Mouse (Mus musculus) heart, adult 18-20 months (tissue): ENCODE results near the gene Erp27. TPM values are rescaled to one million over a fixed set of nuclear protein-coding genes. Genes with fewer than 3 reads are reported as not detected.

Source experiments
- DNase-seq, 2 experiments: peaks; one replicate each; pipeline ENCODE4 v3.0.0; 2021 to 2022; ENCODE audit warnings: mixed read lengths in 1 of 2
- total RNA-seq, 2 experiments: library from RNA; stranded (reverse); gene quantifications; 2 replicates each; pipeline ENCODE4 v1.2.3; 2021

Gene Erp27
- total RNA-seq, 2 experiments from 2014 or later = not detected

DNA sequence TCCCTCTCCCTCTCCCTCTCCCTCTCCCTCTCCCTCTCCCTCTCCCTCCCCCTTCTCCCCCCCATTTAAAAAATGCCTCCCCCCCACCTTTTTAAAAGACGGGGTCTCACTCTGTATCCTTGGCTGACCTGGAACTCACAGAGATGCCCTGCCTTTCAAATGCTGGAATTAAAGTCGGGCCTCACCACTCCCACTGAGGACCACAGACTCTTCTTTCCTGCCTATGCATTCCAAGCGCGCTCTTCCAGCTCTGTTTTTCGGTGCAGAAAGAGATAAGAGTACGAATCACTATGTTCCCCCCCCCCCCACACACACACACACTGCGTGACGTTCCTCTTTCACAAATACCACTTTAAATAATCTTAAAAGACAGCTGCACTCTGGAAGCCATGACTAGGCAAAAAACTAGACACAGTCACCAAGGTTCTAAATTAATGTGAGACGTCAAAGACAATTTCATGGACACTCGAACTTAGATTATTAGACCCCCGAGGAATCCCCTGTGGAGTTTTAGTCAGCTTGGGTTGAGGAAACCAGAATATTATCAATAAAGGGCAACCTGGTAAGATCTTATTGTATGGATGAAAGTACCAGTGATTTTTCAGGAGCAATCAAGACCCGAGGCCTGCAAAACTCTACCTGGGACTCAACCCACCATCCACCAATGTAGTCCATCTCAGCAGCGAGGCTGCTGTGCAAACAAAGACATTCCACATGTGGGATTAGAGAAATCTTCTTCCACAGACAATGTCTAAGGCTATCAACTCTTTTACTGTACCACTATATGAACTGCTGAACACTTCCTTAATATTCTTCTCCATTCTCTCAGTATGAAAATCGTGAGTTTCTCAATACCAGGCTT is 17.6 kb upstream of the Erp27 start:
- DNase-seq = peak in 1 of 2 experiments; percentile 14

DNA sequence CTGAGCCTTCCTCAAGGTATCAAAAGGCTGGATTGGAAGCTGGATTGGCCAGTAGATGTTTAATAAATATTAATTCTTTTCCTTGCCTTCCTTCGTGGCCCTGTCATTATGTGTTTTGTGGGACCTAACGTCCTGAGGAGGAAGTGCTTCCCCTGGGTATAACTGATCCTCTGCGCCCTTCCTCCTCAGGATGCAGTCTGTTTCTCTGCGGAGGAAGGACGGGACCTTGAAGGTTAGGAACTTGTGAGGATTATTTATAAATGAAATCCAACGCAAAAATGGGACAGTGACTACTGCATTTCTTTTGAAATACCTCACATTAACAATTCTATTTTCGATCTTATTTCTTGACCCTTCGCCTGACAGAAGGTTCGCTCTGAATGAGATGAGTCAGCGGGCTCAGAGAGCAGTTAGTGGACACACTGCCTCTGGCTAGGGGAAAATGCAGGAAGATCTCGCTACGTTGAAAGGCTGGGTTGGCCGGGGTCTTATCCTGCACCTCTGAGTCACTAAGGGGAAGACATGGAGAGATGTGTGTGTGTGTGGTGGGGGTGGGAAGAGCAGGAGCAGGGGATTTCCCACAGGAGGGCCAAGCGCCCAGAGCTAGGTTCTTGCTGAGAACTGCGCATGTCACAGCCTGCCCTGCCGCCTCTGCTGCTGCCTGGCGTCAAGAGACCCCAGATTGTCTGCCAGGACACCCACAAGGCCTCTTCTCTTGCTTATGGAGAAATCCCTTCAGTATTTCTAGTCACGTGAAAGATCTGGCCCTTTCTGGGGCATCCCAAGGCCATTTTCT is 16.5 kb upstream of the Erp27 start:
- peak; percentile 69 for DNase-seq

DNA sequence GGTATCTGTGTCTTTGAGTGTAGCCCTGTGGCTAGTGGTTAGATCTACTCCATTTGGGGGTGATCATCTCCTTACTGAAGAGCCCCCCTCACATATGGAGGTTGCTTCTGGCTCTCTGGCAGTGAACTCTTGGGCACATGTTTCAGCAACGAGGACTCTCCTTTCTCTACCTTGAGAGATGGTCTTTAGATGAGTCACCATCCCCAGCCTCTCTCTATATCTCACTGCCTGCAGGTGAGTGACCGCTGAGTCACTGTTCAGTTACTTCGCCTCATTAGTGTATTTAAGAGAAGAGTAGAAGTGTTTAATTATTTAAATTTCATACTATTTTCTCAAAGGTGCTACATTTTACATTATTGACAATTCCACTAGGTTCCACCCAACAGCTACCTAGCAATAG is 15.1 kb upstream of the Erp27 start:
- DNase-seq = no peak

DNA sequence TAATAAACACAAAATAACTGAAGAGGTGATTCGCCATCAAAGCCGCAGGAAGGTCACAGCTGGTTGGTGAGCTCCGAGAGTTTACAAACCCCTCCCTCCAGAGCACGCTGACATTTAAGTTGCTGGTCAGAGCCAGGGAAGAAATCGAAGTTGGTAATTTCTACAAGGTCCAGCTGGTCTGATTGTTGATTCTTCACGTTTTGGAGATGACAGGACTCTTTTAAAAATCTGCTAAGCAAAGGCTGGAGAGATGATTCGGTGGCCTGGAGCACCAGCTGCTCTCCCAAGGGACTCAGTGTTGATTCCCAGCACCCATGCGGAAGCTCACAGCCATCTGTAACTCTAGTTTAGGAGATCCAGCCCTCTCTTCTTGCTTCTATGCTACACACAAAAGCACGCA is 14.4 kb upstream of the Erp27 start:
- peak in 1 of 2 experiments; percentile 41 for DNase-seq

DNA sequence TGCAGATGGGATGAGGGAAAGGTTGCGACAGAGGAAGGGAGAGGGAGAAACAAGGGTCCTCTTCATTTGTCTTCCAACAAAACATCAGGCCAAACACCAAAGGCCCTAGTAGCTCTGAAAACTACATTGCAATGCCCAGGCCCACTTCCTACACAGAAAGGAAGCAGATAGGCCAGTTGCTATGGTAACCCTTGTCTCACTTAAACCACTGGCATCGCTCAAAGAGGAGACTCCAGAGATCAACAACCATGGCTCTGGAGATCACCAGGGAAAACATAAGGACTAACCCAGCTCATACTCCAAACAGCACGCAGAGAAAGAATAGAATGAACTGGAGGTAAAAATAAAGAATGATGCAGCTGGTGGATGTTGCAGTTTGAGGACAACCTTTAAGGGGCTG is 13.3 kb upstream of the Erp27 start:
- no peak for DNase-seq

DNA sequence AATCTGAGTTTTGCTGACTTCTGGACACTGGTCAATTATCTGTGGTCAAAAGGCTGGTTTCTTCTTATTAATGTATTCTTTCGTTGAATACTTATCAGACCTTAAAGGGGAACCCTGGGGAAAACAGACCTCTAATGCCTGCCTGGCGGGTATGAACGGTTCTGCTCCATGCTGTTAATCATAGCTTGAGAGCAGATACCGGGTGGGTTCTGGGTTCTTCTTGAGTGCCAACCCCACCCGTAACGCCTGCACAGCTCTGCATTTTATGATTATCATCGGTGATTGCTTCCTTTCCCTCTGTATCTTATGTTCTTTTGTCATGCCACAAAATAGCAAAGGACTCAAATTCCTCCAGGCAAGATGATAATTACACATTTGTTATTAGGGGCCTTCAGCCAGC is 12.1 kb upstream of the Erp27 start:
- no peak for DNase-seq

DNA sequence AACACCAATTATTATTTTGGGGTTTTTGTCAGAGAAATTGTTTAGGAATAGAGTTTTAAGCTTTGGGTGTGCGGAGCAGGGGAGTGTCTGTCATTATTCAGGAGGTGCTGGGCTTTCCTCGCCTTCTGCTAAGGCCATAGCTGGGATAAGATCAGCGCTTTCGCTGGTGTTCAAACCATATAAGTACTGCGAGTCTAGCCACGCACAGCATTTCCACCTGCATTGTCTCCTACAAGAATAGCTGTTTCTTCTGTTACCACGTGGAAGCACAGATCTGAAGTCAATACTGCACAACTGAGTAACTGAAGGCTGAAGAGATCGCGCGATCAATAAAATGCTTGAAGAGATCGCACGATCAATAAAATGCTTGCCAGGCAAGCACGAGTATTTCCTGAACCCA is 9.3 kb upstream of the Erp27 start:
- no peak for DNase-seq

DNA sequence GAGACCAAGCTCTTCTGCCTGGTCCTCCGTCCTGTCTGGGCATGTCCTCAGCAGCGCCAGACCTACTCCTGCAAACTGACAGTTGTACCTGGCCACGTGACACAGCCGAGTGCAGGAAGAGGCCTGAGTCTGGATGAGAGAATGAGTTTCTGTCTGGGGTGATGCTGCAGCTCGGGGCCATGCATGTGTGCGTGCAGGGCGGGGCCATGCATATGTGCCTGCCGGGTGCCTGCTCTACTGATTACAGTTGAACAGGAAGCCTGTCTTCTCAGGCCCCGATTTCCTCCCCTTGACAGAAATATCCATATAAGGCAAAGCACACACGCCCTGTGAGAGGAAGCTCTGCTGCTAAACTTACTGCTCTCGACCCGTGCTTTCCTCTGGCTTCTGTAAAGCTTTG is 8.7 kb upstream of the Erp27 start:
- peak; percentile 65 to 78 for DNase-seq

DNA sequence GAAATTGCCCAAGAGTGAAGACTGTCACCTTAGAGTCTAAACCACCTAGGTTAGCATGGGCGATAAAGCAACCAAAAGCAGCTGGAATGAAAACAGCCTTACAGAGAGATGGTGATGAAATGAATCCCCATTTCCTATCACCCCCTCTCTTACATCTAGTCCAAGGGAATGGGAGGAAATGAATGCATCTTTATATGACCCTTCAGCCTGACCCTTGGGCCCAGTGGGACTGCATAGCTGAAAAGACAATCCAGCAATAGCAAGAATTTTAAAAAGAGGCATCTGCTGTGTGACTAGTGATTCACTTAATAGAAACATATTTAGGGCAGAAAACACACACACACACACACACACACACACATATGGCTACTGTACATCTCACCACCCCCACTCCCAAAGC is 5.6 kb upstream of the Erp27 start:
- peak; percentile 46 to 61 for DNase-seq

DNA sequence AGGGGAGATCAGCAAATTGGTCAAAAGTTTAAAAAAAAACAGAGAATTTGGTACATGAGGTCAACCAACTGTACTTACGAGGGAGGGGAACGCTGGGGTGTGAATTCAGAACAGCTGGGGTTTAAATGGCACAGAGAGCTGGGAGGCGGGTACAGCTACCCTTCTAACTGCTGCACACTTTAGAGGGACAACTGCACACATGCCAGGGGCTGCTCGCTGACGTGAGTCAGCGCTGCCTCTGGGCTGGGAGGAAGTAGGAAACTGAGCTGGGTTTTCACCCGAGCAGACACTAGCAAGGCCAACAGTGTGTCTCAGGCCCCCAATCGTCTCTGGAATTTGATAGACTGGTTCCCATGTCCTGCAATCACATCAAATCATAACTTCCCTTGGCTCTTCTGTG is 3.1 kb upstream of the Erp27 start:
- DNase-seq = no peak

DNA sequence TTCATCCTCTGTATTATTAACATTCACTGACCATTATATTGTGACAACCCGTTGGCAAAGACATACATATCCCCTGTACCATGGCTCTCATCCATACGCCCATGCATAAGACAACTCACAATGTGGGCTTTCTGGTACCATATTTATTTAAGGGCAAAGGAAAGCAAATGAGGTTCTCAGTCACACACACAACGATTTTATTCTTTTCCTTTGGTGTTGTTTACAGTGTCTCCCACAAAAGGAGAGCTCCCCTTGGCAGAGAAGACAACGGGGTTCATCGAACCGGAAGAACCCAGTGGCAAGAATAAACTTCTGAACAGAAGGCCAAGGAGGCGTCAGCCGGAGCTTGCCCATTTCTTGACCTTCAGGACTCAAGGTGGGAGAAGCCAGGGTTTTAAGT is 1.6 kb upstream of the Erp27 start, which contains the start of gene Pde6h:
TSS of gene Pde6h (plus strand) at position 301 of the 400 bp plus-strand sequence.
- DNase-seq = no peak

DNA sequence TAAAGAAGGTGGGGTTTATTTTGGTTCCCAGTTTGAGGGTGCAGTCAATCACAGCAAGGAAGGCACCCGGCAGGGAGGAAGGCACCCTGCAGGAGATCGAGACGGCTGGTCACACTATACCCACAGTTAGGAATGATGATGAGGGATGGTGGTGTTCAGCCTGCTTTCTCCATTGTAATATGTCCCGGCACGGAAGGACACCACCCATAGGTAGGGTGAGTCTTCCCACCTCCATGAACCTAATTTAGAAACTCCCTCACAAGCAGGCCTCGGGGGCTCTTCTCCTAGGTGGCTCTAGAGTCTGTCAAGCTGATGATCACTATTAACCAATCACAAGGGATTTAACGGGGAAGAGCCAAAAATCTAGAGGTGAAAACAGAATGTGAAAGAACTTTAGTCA is 891 bp upstream of the Erp27 start:
- no peak for DNase-seq

DNA sequence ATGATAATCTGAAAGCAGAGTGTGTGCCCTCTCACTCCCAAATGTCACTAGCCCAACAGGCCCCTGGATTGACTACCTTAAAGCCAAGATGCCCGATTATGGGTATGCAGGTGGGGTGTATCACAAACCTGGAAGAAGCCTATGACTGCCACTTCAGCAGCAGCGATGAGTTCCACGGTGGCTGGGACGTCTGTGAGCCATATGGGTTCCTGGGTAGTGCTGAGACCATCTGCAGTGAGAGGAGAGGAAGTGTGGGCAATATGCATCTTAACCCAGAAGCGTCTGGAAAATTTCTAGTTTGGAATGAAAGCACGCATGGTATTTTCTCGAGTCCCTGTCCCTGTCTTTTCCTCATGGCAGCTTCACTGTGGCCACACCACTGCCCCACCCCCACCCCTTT is 379 bp downstream of the Erp27 start:
- DNase-seq = no peak

DNA sequence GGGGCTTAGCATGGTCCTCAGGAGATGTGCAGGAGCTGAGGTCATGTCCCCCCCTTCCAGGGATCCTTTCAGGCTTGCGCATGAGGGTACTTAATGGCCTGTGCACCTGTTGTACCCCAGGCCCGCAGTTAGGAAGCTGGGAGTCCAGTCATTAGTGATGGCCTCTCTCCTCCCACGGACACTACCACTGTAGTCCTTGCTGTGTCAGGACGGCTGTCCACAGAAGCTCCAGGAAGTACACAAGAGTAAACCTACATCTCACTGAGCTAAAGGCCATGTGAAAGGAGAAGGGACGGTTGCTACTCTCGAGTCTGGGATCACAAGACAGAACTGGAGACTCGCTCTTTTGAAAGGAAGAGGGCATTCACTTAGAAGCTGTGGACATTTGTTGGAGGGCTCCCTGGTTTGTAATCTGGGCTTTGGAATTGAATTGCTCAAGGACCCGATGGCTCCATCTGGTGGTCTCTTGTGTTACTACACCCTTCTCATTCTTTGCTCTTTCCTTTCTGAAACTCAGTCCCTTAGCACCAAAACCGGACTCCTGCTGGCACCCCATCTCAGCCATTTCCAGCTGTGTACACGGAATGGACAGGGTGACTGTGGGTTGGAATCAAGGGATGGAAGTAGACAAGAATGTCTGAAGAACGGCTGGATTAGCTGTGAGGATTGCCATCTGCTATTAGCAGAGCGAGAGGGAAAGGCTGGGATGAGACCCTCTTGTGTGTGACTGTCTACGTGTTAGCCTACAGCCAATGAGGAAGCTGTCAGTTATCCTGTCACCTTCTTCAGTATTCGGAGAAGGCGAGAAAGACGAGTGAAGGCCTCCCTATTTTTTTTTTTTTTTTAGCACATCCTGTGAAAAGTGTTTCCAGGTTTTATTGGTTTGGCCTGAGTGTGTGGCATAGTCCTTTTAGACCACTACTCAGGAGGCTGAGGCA is 1.4 kb downstream of the Erp27 start:
- DNase-seq = peak; percentile 82 to 93

DNA sequence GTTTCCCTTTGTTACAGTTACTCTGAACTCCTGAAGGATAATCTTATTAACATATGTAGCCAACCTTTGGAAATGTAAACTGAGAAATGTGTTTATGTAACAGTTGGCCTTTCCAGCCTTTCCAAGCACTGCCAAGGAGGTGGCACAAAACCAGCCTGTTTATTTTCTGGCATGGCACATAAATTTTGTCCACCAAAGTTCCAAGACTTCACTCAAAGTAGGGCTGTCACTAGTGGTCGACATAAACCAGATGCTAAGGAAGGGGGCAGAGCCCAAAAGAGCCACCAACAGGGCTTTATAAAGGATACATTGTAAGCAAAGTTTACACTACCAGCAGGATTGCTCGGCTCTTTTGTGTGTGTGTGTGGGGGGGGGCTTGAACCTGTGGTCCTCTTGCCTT is 4.1 kb downstream of the Erp27 start:
- no peak for DNase-seq

DNA sequence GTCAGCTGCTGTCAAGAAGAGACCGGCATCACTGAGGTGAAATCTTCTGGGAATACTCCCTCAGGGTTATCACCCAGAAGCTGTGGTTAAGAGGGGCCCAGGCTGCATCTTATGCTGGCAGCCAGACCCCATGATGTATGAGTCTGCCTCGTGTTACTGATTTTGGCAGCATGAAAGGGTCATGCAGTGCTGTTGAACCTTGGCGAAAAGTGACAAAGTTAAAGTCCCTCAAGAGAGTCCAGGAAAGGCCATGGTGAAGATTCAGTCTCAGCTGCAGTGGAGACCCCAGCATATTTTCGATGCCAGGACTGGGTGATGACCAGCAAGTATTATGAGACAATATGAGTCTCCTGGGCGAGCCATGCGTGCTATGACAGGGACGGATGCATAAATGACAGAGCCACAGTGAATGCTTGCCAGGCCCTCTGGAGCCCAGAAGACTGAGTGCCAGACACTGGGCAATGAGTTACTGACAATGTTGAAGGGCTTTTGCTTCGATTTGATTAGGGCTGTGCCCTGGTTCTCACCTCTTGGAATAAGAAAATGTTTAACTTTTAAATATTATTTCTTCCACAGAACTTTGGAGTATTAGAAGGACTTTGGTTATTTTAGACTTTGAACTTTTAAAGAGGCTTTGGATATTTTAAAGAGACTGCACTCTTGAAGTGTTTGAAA is 6.1 kb downstream of the Erp27 start:
- peak; percentile 29 to 30 for DNase-seq

DNA sequence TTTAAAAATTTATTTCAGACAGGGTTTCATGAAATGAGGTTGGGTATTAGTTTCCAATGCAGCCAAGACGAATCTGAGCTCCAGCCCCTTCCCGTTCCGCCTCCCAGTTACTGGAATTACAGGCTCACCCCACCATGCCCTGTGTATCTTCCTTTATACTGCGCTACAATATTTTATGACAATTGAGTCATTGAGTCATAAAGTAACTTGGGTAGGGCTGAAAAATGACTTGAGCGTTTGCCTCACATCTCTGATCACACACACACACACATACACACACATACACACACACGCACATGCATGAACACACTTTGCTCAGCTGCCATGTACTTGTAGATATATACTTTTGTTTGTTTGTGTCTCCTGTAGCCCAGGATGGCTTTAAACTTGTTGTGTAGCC is 7.7 kb downstream of the Erp27 start:
- DNase-seq = no peak

DNA sequence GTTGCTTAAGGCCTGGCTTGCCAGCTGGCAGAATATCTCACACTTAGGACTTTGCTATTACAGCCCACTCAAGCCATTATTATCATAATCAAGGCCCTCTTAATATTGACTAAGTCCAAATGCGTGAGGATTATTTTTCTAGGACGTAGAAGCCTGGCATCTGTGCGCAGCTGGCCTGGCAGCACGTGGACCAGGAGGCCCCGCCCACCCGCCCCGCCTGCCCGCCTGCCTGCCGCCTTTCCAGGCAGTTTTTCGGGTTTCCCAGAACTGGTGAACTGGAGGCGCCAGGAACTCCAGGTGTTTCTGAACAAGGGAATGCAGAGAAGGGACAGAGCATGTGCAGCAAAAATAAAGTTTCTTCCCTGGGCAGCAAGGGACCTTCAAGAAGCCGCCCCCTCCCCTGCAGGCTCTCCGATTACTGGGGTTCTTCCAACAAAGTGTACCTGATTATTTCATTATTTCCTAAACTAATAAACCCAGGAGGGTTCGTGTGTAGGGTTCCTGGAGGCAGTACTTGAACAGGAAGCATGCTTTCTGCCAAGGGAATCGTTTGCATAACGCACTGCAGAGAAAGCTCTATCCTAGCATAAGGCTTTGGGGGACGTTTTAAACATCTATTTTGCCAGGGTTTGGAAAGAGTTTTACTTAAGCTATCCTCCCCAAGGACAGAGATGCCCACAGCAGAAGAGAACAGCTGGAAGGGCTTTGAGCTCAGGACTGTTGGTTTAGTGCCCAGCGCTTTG is 8.4 kb downstream of the Erp27 start:
- DNase-seq = peak; percentile 67

DNA sequence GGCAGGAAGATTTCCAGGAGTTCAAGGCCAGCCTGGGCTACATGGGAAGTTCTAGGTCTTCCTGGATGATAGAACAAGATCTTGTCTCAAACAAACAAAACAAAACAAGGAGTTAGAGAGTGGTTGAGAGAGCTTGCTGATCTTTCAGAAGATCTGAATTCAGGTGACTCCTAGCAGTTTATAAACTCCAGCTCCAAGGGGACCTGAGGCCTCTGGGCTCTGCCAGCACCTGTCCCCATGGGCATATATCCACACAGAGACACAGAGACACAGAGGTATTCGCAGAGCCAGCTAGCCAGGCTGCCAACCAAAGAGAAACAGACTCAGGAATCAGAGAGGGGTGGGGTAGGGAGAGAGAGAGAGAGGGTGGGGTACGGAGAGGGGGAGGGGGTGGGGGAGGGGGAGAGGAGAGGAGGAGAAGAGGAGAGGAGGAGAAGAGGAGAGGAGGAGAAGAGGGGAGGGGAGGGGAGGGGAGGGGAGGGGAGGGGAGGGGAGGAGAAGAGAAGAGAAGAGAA is 9.2 kb downstream of the Erp27 start:
- DNase-seq = no peak

DNA sequence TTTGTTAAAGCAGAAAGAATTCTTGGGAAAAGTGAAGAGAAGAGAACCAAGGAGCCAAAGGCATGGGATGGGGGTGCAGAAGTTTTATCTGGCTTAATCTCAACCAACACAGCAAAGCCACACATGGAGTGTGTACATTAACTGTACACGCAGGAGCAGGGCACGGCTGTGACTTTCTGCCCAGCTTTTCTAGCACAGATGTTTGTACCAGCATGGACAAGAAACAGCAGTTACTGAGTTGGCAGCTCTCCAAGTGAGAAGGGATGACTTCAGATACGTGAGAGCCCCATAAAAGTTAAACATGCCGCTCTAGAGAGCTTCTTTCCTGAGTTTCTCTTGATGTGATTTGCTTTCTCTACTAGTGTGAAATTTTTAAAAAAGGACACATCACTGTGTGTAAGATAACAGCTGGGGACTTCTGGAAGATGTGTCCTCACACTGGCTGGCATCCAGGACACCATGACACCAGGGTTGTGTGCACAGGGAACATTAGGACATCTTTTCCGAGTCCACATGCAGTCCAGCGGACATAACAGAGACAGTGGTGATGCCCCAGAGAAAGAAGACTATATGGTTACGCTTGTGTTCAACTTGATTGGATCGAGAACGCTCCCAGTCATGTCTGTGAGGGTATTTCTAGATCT is 11.6 kb downstream of the Erp27 start:
- peak; percentile 38 to 49 for DNase-seq
